Comparison of ENCODE assay signal across 11 mouse cellular contexts in genomic region chr7:82180919-82181318, GRCm38 (mm10). TPM values are rescaled to one million over a fixed set of nuclear protein-coding genes. Genes with fewer than 3 reads are reported as not detected.
"Had no signal": no experiment of that assay in that cellular context is flagged by ENCODE, and none has a peak within 500 bp of the region (broad histone marks: within the 10 kb centered on the region; RNA-seq: fewer than 3 reads in every experiment).

No protein-coding gene starts in this region.

- ATAC-seq: liver, postnatal 0 days; lung, postnatal 0 days; midbrain, embryonic 13.5 days; midbrain, embryonic 15.5 days had no signal

- DNase-seq: liver, postnatal 0 days; lung, adult 2 months; lung, postnatal 14 days; lung, postnatal 36 days; right cerebral cortex, postnatal 14 days; thymus, adult 18-20 months; thymus, postnatal 36 days had no signal

RNA-seq across cellular contexts. Expression of gene Sh3gl3, which starts 7.3 kb away (rescaled TPM):
- polyA plus RNA-seq: macrophage had no signal
